Mouse (Mus musculus) brain, embryonic 14.5 days (tissue): Measurements from ENCODE around the gene 2310030G06Rik.

Experiments
- CTCF ChIP-seq: fragments of 200-500 bp; IDR thresholded peaks from 2 replicates; pipeline ENCODE4 v1.5.1; 2012; ENCODE audit warnings: inconsistent platforms, mild to moderate bottlenecking, moderate library complexity, borderline replicate concordance; ENCODE audit not compliant: insufficient read depth, insufficient read length; ENCODE audit errors: extremely low read depth
- POLR2A ChIP-seq: fragments of 200-500 bp; IDR thresholded peaks from 2 replicates; pipeline ENCODE4 v1.6.1; 2012; ENCODE audit warnings: mild to moderate bottlenecking, inconsistent platforms, borderline replicate concordance; ENCODE audit not compliant: poor library complexity, insufficient read depth, insufficient read length, severe bottlenecking; ENCODE audit errors: extremely low read depth

DNA sequence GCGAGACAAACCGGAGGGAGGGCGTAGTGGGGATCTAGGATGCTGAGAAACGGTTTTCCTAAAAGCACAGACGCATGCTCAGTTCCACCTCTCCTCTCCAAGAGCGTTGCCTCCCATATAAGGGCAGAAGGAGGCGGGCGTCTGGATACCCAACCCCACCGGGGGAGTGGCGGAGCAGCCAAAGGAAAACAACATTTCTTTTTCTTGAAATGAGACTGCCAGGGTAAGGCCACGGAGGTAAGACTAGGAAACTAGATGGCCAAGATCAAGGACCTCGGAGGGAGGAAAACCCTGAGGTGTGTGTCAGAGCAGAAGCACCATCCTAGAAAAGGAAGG lies 48.7 kb downstream of the 2310030G06Rik start:
- TF ChIP-seq POLR2A (no peak), CTCF (no peak)
